Mouse (Mus musculus) large intestine, adult 2 months (tissue): ENCODE measurements around the gene Cblb. TPM values are rescaled to one million over a fixed set of nuclear protein-coding genes. Genes with fewer than 3 reads are reported as not detected.

Experiments
- DNase-seq: peaks from one replicate; pipeline ENCODE4 v3.0.0-alpha.2; 2012; ENCODE audit warnings: low read depth, low spot score
- WGBS: fragments of 180-500 bp; shearing (Covaris S2); methylation state at CpG from one replicate; pipeline ENCODE4 v1.1.7; 2018; 5-methylcytosine and 5-hydroxymethylcytosine counted together
- polyA plus RNA-seq: library from polyadenylated mRNA; depleted of rRNA; stranded (reverse); fragments of >200 nt; gene quantifications from 2 replicates; pipeline ENCODE4 v1.2.3, GENCODE M21; 2012

Gene Cblb
- polyA plus RNA-seq, 1 experiment: 4.7 TPM

GRCm38 (mm10) chr16:52107836-52108235, 76.8 kb downstream of the Cblb start:
- WGBS: 92% methylated on average over 5 of the region's 5 CpGs

GRCm38 (mm10) chr16:52114473-52114872, 83.4 kb downstream of the Cblb start:
- 78% methylated on average over 4 of the region's 4 CpGs for WGBS
- no peak for DNase-seq

More at GRCm38 (mm10) chr16:52107836-52108235, 76.8 kb downstream of the Cblb start:
- DNase-seq: no peak

GRCm38 (mm10) chr16:52119003-52119402, 88.0 kb downstream of the Cblb start:
- DNase-seq: no peak
- 47% methylated on average over 4 of the region's 4 CpGs for WGBS

- no peak for DNase-seq
Measured at GRCm38 (mm10) chr16:52124974-52125373, 93.9 kb downstream of the Cblb start.

GRCm38 (mm10) chr16:52125896-52126295, 94.9 kb downstream of the Cblb start:
- DNase-seq: no peak
- 96% methylated on average over 4 of the region's 4 CpGs for WGBS

GRCm38 (mm10) chr16:52129357-52129905, 98.4 kb downstream of the Cblb start:
- no peak for DNase-seq
- WGBS: 53% methylated on average over 5 of the region's 5 CpGs

- DNase-seq: peak; percentile 61
- 32% methylated on average over 11 of the region's 11 CpGs for WGBS
Measured at GRCm38 (mm10) chr16:52132808-52133490, 101.9 kb downstream of the Cblb start.

- no peak for DNase-seq
- WGBS: 77% methylated on average over 11 of the region's 11 CpGs
Measured at GRCm38 (mm10) chr16:52134631-52135227, 103.7 kb downstream of the Cblb start.

- 60% methylated on average over 9 of the region's 9 CpGs for WGBS
- DNase-seq: no peak
Measured at GRCm38 (mm10) chr16:52135689-52136390, 104.8 kb downstream of the Cblb start.

GRCm38 (mm10) chr16:52143101-52143500, 112.1 kb downstream of the Cblb start:
- DNase-seq: no peak
- 92% methylated on average over 13 of the region's 13 CpGs for WGBS

- DNase-seq: no peak
Measured at GRCm38 (mm10) chr16:52143818-52144217, 112.8 kb downstream of the Cblb start.

GRCm38 (mm10) chr16:52144792-52145191, 113.8 kb downstream of the Cblb start:
- WGBS: 93% methylated on average over 5 of the region's 5 CpGs
- no peak for DNase-seq

More at GRCm38 (mm10) chr16:52143818-52144217, 112.8 kb downstream of the Cblb start:
- WGBS: 98% methylated on average over 3 of the region's 3 CpGs

GRCm38 (mm10) chr16:52145552-52145951, 114.5 kb downstream of the Cblb start:
- WGBS: 70% methylated on average over 4 of the region's 4 CpGs
- DNase-seq: no peak

- no peak for DNase-seq
Measured at GRCm38 (mm10) chr16:52146976-52147696, 116.1 kb downstream of the Cblb start.

GRCm38 (mm10) chr16:52148041-52148440, 117.0 kb downstream of the Cblb start:
- no peak for DNase-seq
- WGBS: 81% methylated on average over 6 of the region's 6 CpGs

More at GRCm38 (mm10) chr16:52146976-52147696, 116.1 kb downstream of the Cblb start:
- 86% methylated on average over 11 of the region's 11 CpGs for WGBS

GRCm38 (mm10) chr16:52149135-52149769, 118.2 kb downstream of the Cblb start:
- WGBS: 84% methylated on average over 6 of the region's 6 CpGs
- no peak for DNase-seq

- 52% methylated on average over 5 of the region's 5 CpGs for WGBS
- DNase-seq: no peak
Measured at GRCm38 (mm10) chr16:52155030-52155696, 124.1 kb downstream of the Cblb start.

- DNase-seq: no peak
- 93% methylated on average over 6 of the region's 6 CpGs for WGBS
Measured at GRCm38 (mm10) chr16:52159958-52160504, 129.0 kb downstream of the Cblb start.
